Mouse (Mus musculus): ENCODE measurements around the gene Znrf1.

Znrf1 gene

GRCm38 (mm10) chr8:111571661-111572060, 35.8 kb downstream of the Znrf1 start:
- DNase-seq = no peak

DNA sequence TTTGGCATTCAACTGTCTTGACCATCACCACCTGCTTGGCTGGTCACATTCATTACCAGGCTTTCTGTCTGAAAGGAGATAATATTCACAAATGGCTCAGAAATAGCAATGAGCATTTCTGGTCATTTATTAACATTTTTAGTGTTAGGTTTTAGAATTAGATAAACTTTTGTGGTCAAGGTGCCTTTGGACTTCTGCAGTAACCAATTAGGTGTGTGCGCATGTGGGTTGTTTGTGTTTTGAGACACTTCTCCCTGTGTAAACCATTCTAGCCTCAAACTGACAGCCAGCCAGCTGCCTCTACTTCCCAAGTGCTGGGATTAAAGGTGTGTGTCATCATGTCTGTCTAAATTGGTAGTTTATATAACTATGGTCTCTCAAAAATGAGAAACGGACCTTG, 36.5 kb downstream of the Znrf1 start:
- DNase-seq = peak; percentile 59

DNA sequence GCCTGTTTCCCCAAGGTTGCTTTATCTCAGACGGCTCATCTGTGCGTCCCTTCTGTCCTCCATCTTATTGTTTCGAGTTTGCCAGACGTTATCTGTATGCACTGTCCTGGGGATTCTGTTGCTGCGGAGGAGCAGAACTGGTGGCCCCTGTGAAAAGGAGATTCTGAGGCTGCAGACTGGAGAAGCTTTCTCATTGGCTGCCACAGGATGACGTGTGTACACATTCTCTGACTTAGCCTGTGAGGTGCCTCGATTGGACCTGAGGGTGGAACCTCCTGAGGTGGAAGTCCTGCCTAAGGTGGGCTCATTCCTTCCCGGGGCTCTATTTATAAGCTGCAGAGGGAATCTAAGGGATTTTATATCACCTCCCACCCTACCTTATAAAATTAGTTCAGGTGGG, 37.7 kb downstream of the Znrf1 start:
- no peak for DNase-seq

DNA sequence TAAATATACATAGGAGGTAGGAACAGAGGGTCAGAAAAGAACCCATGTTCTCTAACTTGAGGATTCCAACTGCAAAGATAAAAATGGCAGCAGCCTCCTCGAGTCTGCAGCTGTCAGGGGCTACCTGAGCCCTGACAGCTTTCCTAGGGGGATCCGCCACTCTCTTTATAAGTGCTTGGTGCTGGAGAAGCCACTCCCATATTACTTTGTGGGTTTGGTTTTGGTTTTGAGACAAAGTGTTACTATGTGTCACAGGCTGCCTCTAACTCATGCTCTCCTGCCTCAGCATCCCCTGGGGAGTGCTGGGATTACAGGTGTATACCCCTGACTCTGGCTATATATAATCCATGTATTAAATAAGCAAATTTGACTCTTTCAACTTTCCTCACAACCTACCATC, 38.1 kb downstream of the Znrf1 start:
- no peak for DNase-seq

DNA sequence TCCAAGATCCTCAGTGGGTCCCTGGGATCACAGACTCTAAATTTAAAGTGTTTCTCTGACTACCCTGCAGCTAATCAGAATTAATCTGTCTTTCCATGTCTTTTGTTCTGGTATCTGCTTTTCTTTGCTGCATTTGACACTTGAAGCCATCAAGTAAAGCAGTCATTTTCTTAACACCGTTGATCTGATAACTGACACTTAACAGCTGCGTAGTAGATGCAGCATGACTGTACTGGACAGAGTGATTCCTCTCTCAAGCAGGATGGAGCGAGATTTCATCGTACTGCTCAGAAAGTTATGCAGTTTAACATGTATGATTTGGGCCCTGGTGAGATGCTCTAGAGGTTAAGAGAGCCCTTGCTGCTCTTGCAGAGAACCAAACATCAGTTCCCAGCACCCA, 39.6 kb downstream of the Znrf1 start:
- no peak for DNase-seq

- no peak for DNase-seq
Measured at GRCm38 (mm10) chr8:111576501-111576900, 40.6 kb downstream of the Znrf1 start.

- DNase-seq = no peak
Measured at GRCm38 (mm10) chr8:111577880-111578533, 42.1 kb downstream of the Znrf1 start.

GRCm38 (mm10) chr8:111579318-111579717, 43.4 kb downstream of the Znrf1 start:
- DNase-seq = no peak

- no peak for DNase-seq
Measured at GRCm38 (mm10) chr8:111580306-111580705, 44.4 kb downstream of the Znrf1 start.

DNA sequence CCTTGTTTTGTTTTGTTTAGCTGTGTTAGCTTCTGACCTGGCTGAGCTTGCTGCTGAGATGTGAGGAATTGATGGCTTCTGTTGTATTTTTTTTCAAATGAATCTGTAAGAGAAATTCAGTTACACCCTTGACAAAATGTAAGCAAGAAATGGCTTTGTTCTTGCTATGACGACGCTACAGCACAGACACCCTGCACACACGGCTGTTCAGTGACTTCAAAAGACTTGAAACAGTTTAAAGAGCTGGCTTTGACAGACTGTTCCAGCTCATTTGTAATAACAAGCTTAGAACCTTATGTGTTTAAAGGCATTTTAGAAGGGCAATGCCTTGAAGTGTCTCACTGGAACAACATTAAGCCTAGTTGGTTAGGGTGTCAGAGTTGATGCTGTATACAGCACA, 46.5 kb downstream of the Znrf1 start:
- DNase-seq = no peak

GRCm38 (mm10) chr8:111584946-111585345, 49.0 kb downstream of the Znrf1 start:
- DNase-seq = no peak

DNA sequence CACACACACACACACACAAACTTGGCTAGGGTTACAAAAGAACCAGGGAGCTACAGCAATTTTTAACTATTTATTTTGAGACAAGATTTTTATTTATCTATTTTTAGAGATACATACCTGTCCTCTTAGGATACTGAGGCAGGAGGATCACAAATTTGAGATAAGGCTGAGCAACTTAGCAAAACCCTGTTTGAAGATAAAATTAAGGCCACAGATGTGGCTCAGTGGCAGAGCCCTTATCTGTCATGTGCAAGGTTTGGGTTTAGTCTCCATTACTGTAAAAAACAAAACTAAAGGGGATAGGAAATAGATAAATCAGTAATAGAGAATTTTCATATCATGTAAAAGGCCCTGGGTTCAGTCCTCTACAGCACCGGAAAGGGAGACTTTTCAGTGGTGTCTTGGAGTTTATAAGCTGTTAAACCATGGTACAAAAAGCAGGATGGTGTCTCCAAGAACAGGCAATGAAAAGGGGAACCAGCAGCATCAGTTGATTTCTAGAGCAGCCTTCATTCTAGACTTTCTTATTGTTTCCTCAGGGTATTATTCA, 51.7 kb downstream of the Znrf1 start:
- no peak for DNase-seq

DNA sequence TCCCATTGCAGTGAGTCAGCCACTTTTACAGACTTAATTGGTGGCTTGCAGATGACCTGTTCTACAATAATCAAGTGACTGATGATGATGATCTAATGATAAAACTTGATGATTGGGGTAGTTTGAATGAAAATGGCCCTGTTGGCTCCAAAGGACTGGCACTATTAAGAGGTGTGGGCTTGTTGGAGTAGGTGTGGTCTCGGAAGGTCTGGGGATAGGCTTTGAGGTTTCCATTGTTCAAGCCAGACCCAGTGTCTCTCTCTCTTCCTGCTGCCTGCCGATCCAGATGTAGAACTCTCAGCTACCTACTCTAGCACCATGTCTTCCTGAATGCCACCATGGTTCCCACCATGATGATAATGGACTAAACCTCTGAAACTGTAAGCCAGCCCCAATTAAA, 52.4 kb downstream of the Znrf1 start:
- no peak for DNase-seq

DNA sequence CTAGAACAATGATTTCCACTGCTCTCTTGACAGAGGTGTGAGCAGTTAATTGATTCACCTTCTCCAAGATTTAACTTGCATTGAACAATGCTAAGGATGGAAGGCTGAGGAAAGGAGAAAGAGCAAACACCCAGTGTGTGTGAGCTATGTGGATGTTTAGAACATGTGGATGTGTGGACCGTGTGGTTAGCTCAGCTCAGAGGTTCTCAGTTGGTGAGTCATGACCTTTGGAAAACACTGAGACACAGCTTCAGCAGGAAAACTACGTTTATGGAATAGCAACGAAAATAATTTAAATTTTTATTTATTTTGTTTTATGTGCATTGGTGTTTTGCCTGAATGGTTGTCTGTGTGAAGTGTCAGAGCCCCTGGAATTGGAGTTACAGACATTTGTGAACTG, 54.3 kb downstream of the Znrf1 start:
- DNase-seq = no peak

DNA sequence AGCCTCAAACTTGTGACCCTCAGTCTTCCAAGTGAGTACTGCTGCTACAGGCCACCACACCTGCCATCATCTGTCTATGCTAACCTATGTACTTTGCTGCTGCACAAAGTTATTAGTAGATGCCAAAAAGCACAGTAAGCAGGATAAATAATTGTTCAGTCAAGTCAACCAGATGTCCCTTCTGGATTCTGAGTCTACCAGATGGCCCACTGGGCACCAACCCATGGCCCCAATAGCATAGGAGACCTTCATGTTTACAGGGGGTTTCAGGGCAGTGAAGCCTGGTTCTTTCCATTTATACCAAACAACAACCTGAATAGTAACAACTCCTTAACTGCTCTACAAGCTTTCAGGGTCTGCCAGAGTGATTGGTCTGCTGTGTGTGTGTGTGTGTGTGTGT, 55.3 kb downstream of the Znrf1 start:
- no peak for DNase-seq

DNA sequence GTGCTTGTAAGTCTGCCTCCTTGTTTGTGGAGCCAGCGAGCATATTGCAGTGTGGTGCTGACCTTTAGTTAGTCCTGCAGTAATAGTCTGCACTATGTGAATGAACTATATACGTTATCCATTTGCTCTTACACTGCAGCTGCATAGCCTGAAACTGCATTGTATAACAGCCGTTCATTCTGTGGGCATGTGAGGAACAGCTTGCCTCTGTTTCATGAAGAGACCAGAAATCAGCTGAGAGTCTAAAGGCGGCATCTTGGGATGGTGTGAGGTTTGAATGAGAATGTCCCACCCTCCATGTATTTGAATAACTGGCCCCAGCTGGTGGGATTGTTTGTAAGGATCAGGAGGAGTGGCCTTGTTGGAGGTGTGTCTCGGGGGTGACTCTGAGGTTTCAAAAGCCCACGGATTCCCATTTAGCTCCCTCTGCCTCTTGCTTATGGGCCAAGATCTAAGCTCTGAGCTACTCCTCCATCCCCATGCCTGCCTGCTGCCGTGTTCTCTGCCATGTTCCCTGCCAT, 56.6 kb downstream of the Znrf1 start:
- no peak for DNase-seq

DNA sequence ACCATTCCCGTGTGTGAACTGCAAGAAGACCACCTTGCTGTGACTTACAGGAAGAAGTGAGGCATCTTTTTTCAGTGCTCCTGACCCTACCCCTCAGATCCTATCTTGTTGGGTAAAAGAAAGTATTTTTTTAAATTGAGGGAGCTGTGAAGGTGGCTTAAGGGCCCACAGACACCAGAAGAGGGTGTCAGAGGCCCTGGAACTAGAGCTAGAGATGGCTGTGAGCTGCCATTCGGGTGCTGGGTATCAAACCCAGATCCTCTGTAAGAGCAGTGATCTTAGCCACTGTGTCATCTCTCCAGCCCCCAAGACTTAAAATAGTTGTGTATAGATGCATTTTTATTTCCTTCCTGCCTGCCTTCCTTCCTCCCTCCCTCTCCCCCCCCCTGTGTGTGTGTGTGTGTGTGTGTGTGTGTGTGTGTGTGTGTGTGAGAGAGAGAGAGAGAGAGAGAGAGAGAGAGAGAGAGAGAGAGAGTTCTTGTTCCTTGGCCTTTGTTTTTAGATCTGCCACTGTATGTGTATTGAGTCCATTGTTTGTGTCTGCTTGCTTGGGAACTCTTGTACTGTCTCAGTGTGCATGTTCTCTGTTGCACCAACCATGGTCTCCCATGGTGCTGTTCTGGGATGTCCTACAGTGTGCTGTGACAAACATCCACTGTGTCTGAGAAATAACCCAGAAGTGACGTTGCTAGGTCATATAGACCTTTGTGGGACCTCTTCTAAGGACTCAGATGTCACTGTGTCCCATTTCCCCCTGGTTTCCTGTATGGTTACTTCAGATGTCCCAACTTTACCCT, 58.3 kb downstream of the Znrf1 start:
- DNase-seq = no peak

- no peak for DNase-seq
Measured at GRCm38 (mm10) chr8:111594951-111595350, 59.1 kb downstream of the Znrf1 start.

DNA sequence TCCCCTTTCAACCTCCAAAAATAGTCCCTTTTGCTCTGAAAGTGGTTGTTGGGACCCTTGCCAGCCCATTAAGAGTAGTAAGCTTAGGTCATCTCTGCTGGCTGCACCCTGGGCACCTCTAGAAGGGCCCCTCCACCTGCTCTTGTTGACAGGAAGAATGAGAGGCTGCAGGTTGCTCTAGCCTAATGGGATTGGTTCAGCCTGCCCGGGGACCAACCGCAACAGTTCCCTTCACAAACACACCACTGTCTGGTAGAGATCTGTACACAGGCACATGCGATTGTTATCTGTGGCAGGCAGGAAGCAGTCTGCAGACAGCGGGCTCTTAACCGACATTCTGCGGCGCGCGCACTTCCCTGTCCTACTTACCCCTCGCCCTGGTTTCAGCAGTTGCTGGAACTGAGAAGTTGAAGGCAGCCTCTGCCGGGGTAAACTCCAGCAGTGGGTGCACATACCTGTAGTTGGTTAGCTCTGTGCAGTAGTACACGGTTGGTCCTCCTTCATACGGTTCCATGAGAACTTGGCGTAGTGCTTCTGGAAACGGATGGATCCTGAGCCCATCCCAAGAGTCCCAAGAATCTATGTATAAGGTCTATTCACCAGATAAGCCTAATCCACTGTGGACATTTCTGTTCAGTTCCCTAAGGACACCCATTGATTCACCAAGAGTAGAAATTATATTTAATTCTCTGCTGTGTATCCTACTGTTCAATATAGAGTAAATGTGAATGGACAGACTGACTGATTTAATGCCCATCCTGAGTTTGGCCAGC, 60.0 kb downstream of the Znrf1 start:
- DNase-seq = peak; percentile 32

DNA sequence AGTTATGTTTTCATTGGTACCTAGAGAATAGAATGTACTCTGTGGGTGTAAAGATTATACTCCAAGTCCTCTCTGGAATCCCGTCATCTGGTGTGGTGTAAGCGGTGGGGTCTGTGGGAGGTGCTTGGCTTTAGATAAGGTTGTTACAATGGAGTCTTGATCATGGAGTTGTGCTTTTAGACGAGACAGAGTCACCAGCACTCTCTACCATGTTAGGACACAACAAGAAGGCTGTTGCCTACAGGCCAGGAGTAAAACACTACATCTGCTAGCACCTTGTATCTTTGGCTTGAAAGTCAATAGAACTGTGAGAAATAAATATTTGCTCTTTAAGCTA, 60.6 kb downstream of the Znrf1 start:
- no peak for DNase-seq

GRCm38 (mm10) chr8:111597310-111597709, 61.4 kb downstream of the Znrf1 start:
- peak; percentile 72 for DNase-seq

GRCm38 (mm10) chr8:111599707-111600444, 64.0 kb downstream of the Znrf1 start:
- no peak for DNase-seq

GRCm38 (mm10) chr8:111602050-111602449, 66.2 kb downstream of the Znrf1 start:
- no peak for DNase-seq
